Mouse (Mus musculus) brain, embryonic 14.5 days (tissue): Measurements from ENCODE around the gene Rph3al.

Experiments
- CTCF ChIP-seq: fragments of 200-500 bp; IDR thresholded peaks from 2 replicates; pipeline ENCODE4 v1.5.1; 2012; ENCODE audit warnings: inconsistent platforms, mild to moderate bottlenecking, moderate library complexity, borderline replicate concordance; ENCODE audit not compliant: insufficient read depth, insufficient read length; ENCODE audit errors: extremely low read depth
- POLR2A ChIP-seq: fragments of 200-500 bp; IDR thresholded peaks from 2 replicates; pipeline ENCODE4 v1.6.1; 2012; ENCODE audit warnings: mild to moderate bottlenecking, inconsistent platforms, borderline replicate concordance; ENCODE audit not compliant: poor library complexity, insufficient read depth, insufficient read length, severe bottlenecking; ENCODE audit errors: extremely low read depth

- no peak for TF ChIP-seq CTCF
- TF ChIP-seq POLR2A = no peak
Observed at GRCm38 (mm10) chr11:75846589-75846988, 91.6 kb downstream of the Rph3al start.
